Mouse (Mus musculus) lung, embryonic 14.5 days (tissue): ENCODE data around the gene Iqcm. TPM values are rescaled to one million over a fixed set of nuclear protein-coding genes. Genes with fewer than 3 reads are reported as not detected.
A peak's percentile ranks its signal among the peaks of the same experiment; 100 is the strongest.

Source experiments
- ATAC-seq: fragments of 200-750 bp; cut with Nextera tagmentation; 2 replicates; pipeline ENCODE4 v1.8.0; 2017; ENCODE audit warnings: mild to moderate bottlenecking, moderate TSS enrichment, moderate library complexity; ENCODE audit not compliant: insufficient read depth
- DNase-seq: peaks from one replicate; pipeline ENCODE4 v3.0.0-alpha.2; 2015
- H3K27ac ChIP-seq: fragments of 300-500 bp; sonication (generic); 2 replicates; pipeline ENCODE4 v1.5.1; 2014; ENCODE audit warnings: low read depth, mild to moderate bottlenecking, moderate library complexity
- H3K27me3 ChIP-seq: fragments of 300-500 bp; sonication (generic); 2 replicates; pipeline ENCODE4 v1.6.1; 2014; ENCODE audit warnings: low read length, control low read depth; ENCODE audit not compliant: insufficient read depth
- H3K36me3 ChIP-seq: fragments of 300-500 bp; sonication (generic); 2 replicates; pipeline ENCODE4 v1.6.1; 2014; ENCODE audit warnings: control low read depth; ENCODE audit not compliant: insufficient read depth
- H3K4me1 ChIP-seq: fragments of 300-500 bp; sonication (generic); 2 replicates; pipeline ENCODE4 v1.6.1; 2014; ENCODE audit warnings: antibody characterized with exemption, control low read depth; ENCODE audit not compliant: insufficient read depth
- H3K4me2 ChIP-seq: fragments of 300-500 bp; sonication (generic); 2 replicates; pipeline ENCODE4 v1.6.1; 2014; ENCODE audit warnings: mild to moderate bottlenecking
- H3K4me3 ChIP-seq: fragments of 300-500 bp; sonication (generic); 2 replicates; pipeline ENCODE4 v1.5.1; 2014; ENCODE audit warnings: low read depth, low read length
- H3K9ac ChIP-seq: fragments of 300-500 bp; sonication (generic); 2 replicates; pipeline ENCODE4 v1.6.1; 2014
- H3K9me3 ChIP-seq: fragments of 300-500 bp; sonication (generic); 2 replicates; pipeline ENCODE4 v1.6.1; 2016; ENCODE audit warnings: low read depth, low read length, control low read depth
- CTCF ChIP-seq: IDR thresholded peaks from 2 replicates; pipeline ENCODE4 v1.5.1; 2016; ENCODE audit warnings: antibody characterized with exemption, low read depth
- WGBS: fragments of 180-500 bp; shearing (Covaris S2); extraction: QIAGEN DNeasy Blood & Tissue Kit; methylation state at CpG from one replicate; pipeline ENCODE4 v1.1.7; 2014; 5-methylcytosine and 5-hydroxymethylcytosine counted together
- polyA plus RNA-seq: library from polyadenylated mRNA; unstranded; fragments of >200 nt; fragmentation: Nextera tagmentation; extraction: Ambion mirVana; gene quantifications from 2 replicates; pipeline ENCODE4 v1.2.1, GENCODE M21; 2014

Iqcm gene
- polyA plus RNA-seq, 1 experiment from 2014 or later: 0.18 TPM

DNA sequence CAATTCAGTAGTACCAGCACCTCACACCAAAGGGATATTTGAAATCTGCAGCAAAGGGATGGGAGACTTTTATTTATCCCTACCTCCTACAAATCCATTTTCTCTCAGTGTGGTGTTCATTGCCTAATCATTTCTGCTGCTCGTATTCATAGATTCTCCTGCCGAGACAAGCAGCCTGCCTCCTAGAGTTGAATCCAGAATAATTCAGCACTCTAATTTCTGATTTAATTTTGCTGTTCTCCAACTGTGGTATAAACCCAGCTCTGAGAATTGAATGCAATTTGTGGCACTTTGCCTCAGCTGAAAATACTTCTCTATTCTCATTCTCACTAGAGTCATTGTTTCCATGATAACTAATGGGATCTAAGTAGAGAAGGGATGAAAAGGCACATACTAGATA lies 386.8 kb downstream of the Iqcm start:
- no peak overlapping the region for H3K4me3 ChIP-seq
- H3K4me1 ChIP-seq: no peaks in the 10 kb centered on the region
- H3K9me3 ChIP-seq: no peaks in the 10 kb centered on the region
- no peak overlapping the region for H3K9ac ChIP-seq
- 76% methylated on average over 2 of the region's 2 CpGs for WGBS
- H3K4me2 ChIP-seq: no peak overlapping the region
- ATAC-seq (no peak), DNase-seq (no peak)
- no peaks in the 10 kb centered on the region for H3K27me3 ChIP-seq
- no peak for TF ChIP-seq CTCF
- H3K27ac ChIP-seq: no peak overlapping the region
- H3K36me3 ChIP-seq: no peaks in the 10 kb centered on the region

DNA sequence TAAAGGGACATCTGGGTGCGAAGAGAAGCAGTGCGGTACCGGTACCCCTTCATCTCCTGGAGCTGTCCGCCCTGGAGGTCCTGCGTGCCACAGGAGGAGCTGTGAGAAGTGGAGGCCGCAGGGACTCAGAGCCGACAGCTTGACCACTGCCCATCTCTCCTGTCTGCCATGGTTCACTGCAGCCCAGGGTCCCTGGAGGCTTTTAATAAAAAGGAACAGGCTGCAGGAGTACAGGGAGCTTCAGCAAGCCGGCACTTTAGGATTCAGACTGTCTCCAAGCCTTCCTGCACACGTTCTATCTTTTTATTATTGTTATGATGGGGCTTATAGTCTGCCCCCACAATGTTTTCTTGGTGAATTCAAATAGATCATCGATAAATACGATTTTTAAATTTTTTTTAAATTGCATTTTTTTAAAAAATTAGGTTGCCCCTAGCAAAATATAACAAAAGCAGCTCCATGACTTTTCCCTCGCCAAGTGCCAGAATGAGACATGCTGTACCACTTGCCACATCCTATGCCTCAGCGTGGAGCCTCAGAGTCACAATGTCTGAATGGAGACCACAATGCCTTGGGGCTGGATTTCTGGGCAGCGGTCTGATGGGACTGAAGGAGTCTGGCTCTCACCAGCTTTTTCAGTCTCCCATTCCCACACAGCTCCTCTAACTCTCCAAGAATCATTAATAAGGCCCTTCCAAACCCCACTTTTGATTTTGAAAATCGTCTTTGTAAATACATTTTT lies 469.3 kb downstream of the Iqcm start:
- ATAC-seq (no peak), DNase-seq (no peak)
- Histone ChIP-seq H3K36me3 (no peaks in the 10 kb centered on the region), H3K9ac (no peak overlapping the region), H3K4me1 (no peaks in the 10 kb centered on the region), H3K4me3 (no peak overlapping the region), H3K27ac (no peak overlapping the region), H3K4me2 (no peak overlapping the region), H3K27me3 (no peaks in the 10 kb centered on the region), H3K9me3 (no peaks in the 10 kb centered on the region)
- 74% methylated on average over 15 of the region's 15 CpGs for WGBS
- no peak for TF ChIP-seq CTCF

GRCm38 (mm10) chr8:75949166-75949565 lies 500.7 kb downstream of the Iqcm start:
- Histone ChIP-seq H3K4me1 (no peaks in the 10 kb centered on the region), H3K27me3 (no peaks in the 10 kb centered on the region), H3K4me3 (no peak overlapping the region), H3K4me2 (no peak overlapping the region), H3K27ac (no peak overlapping the region), H3K9ac (no peak overlapping the region), H3K9me3 (no peaks in the 10 kb centered on the region), H3K36me3 (no peaks in the 10 kb centered on the region)
- WGBS: 71% methylated on average over 1 of the region's 1 CpGs
- no peak for TF ChIP-seq CTCF
- ATAC-seq (no peak), DNase-seq (peak; percentile 36)

DNA sequence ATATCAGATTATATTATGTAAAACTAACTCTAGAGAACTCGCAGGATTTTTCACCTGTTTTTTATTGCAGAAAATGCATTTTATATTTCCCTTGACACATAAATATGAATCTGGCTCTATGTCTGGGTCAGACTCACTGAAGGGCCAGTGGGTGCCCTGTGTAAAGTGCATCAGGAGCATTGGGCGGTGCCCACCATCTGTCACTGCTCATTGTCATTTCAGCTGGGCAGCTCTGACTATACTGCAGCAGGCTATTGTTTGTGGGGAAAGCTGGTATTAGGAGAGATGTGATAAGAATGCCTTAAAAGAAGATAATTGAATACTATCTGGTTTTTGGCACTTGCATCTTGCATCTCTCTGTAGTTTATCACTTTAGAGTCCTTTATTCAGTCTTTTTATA lies 507.5 kb downstream of the Iqcm start:
- Histone ChIP-seq H3K36me3 (no peaks in the 10 kb centered on the region), H3K27me3 (no peaks in the 10 kb centered on the region), H3K9ac (no peak overlapping the region), H3K9me3 (no peaks in the 10 kb centered on the region), H3K4me3 (no peak overlapping the region), H3K4me2 (no peak overlapping the region), H3K27ac (no peak overlapping the region), H3K4me1 (no peaks in the 10 kb centered on the region)
- no peak for TF ChIP-seq CTCF
- WGBS: 81% methylated on average over 2 of the region's 2 CpGs
- DNase-seq: no peak
- no peak for ATAC-seq

- 77% methylated on average over 4 of the region's 4 CpGs for WGBS
- ATAC-seq: no peak
- peak; percentile 21 for DNase-seq
Measured at GRCm38 (mm10) chr8:76018501-76018900, 570.0 kb downstream of the Iqcm start.

More at GRCm38 (mm10) chr8:76018501-76018900, 570.0 kb downstream of the Iqcm start:
- no peak for TF ChIP-seq CTCF
- Histone ChIP-seq H3K4me2 (no peak overlapping the region), H3K9ac (no peak overlapping the region), H3K27ac (no peak overlapping the region), H3K4me1 (no peaks in the 10 kb centered on the region), H3K9me3 (no peaks in the 10 kb centered on the region), H3K4me3 (no peak overlapping the region), H3K27me3 (no peaks in the 10 kb centered on the region), H3K36me3 (no peaks in the 10 kb centered on the region)

Other genes starting within 250 kb of the Iqcm start
- gene Rasd2, start 234.8 kb upstream of the Iqcm start, polyA plus RNA-seq: 0.78 and 1.2 TPM in 2 replicates
- 0.17 TPM in 1 of 2 replicates, not detected in the other for gene Gm10358, start 42.1 kb upstream of the Iqcm start, polyA plus RNA-seq